Mouse (Mus musculus) stomach, postnatal 0 days (tissue): ENCODE results near the gene Scnn1b. TPM values are rescaled to one million over a fixed set of nuclear protein-coding genes. Genes with fewer than 3 reads are reported as not detected.

Experiments used
- ATAC-seq: fragments of 200-750 bp; cut with Nextera tagmentation; 2 replicates; pipeline ENCODE4 v1.8.0; 2017; ENCODE audit not compliant: low FRiP score, low TSS enrichment
- DNase-seq: peaks from one replicate; pipeline ENCODE4 v3.0.0-alpha.2; 2016; ENCODE audit warnings: low spot score
- H3K27ac ChIP-seq: fragments of 300-500 bp; sonication (generic); replicated peaks from 2 replicates; pipeline ENCODE4 v1.5.1; 2014; ENCODE audit warnings: mild to moderate bottlenecking, control low read depth
- H3K27me3 ChIP-seq: fragments of 300-500 bp; sonication (generic); 2 replicates; pipeline ENCODE4 v1.6.1; 2014; ENCODE audit warnings: low read length; ENCODE audit not compliant: control insufficient read depth, insufficient read depth
- H3K36me3 ChIP-seq: fragments of 300-500 bp; sonication (generic); 2 replicates; pipeline ENCODE4 v1.6.1; 2014; ENCODE audit warnings: low read length, mixed read lengths; ENCODE audit not compliant: control insufficient read depth, insufficient read depth
- H3K4me1 ChIP-seq: fragments of 300-500 bp; sonication (generic); replicated peaks from 2 replicates; pipeline ENCODE4 v1.6.1; 2014; ENCODE audit warnings: antibody characterized with exemption; ENCODE audit not compliant: control insufficient read depth, insufficient read depth
- H3K4me2 ChIP-seq: fragments of 300-500 bp; sonication (generic); replicated peaks from 2 replicates; pipeline ENCODE4 v1.6.1; 2014; ENCODE audit warnings: low read depth, mild to moderate bottlenecking, control low read depth, moderate library complexity
- H3K4me3 ChIP-seq: fragments of 300-500 bp; sonication (generic); 2 replicates; pipeline ENCODE4 v1.5.1; 2014; ENCODE audit warnings: low read depth, low read length, control low read depth
- H3K9ac ChIP-seq: fragments of 300-500 bp; sonication (generic); 2 replicates; pipeline ENCODE4 v1.6.1; 2014; ENCODE audit warnings: mild to moderate bottlenecking, low read length, control low read depth, mixed read lengths
- H3K9me3 ChIP-seq: fragments of 300-500 bp; sonication (generic); 2 replicates; pipeline ENCODE4 v1.6.1; 2016; ENCODE audit warnings: low read length; ENCODE audit not compliant: control insufficient read depth
- CTCF ChIP-seq: IDR thresholded peaks from 2 replicates; pipeline ENCODE4 v1.5.1; 2016; ENCODE audit warnings: antibody characterized with exemption, low read depth, mild to moderate bottlenecking, moderate library complexity
- EP300 ChIP-seq: optimal IDR thresholded peaks from 2 replicates; pipeline ENCODE3; 2016; ENCODE audit warnings: antibody characterized with exemption
- WGBS: fragments of 180-500 bp; shearing (Covaris S2); extraction: QIAGEN DNeasy Blood & Tissue Kit; methylation state at CpG from one replicate; pipeline ENCODE4 v1.1.7; 2014; 5-methylcytosine and 5-hydroxymethylcytosine counted together
- polyA plus RNA-seq: library from polyadenylated mRNA; unstranded; fragments of >200 nt; fragmentation: Nextera tagmentation; extraction: Ambion mirVana; gene quantifications from 2 replicates; pipeline ENCODE4 v1.2.1, GENCODE M21; 2015

Gene Scnn1b
- polyA plus RNA-seq, 1 experiment from 2014 or later: 10.1 TPM

GRCm38 (mm10) chr7:121842234-121842633 lies 22.6 kb upstream of the Scnn1b start:
- Histone ChIP-seq H3K9me3 (no peaks in the 10 kb centered on the region), H3K36me3 (no peaks in the 10 kb centered on the region), H3K4me2 (no peak overlapping the region), H3K4me1 (no peaks in the 10 kb centered on the region), H3K27ac (no peak overlapping the region), H3K4me3 (no peak overlapping the region), H3K27me3 (no peaks in the 10 kb centered on the region), H3K9ac (no peak overlapping the region)
- ATAC-seq (no peak), DNase-seq (no peak)
- no peak for TF ChIP-seq CTCF
- no peak for TF ChIP-seq EP300
- WGBS: 60% methylated on average over 6 of the region's 6 CpGs

GRCm38 (mm10) chr7:121845964-121846363 lies 18.9 kb upstream of the Scnn1b start:
- Histone ChIP-seq H3K9ac (no peak overlapping the region), H3K4me1 (no peaks in the 10 kb centered on the region), H3K4me2 (no peak overlapping the region), H3K4me3 (no peak overlapping the region), H3K9me3 (no peaks in the 10 kb centered on the region), H3K36me3 (no peaks in the 10 kb centered on the region), H3K27me3 (no peaks in the 10 kb centered on the region), H3K27ac (no peak overlapping the region)
- DNase-seq: no peak
- 39% methylated on average over 6 of the region's 6 CpGs for WGBS
- TF ChIP-seq CTCF: no peak
- no peak for TF ChIP-seq EP300
- no peak for ATAC-seq

- Histone ChIP-seq H3K27me3 (no peaks in the 10 kb centered on the region), H3K9ac (no peak overlapping the region), H3K27ac (no peak overlapping the region), H3K4me1 (no peaks in the 10 kb centered on the region), H3K4me2 (no peak overlapping the region), H3K36me3 (no peaks in the 10 kb centered on the region), H3K4me3 (no peak overlapping the region), H3K9me3 (no peaks in the 10 kb centered on the region)
- no peak for TF ChIP-seq EP300
- TF ChIP-seq CTCF: no peak
- WGBS: 57% methylated on average over 8 of the region's 9 CpGs
- peak; percentile 53 for ATAC-seq
- no peak for DNase-seq
Measured at GRCm38 (mm10) chr7:121848537-121849168, 16.2 kb upstream of the Scnn1b start.

- Histone ChIP-seq H3K9ac (no peak overlapping the region), H3K36me3 (no peaks in the 10 kb centered on the region), H3K4me2 (no peak overlapping the region), H3K4me3 (no peak overlapping the region), H3K27ac (no peak overlapping the region), H3K4me1 (no peaks in the 10 kb centered on the region), H3K27me3 (no peaks in the 10 kb centered on the region), H3K9me3 (no peaks in the 10 kb centered on the region)
- no peak for DNase-seq
- WGBS: 67% methylated on average over 11 of the region's 11 CpGs
- TF ChIP-seq EP300 (no peak), CTCF (peak; percentile 23; the same call in 1 of the 2 replicates)
- ATAC-seq: peak; percentile 42; the same call in 1 of the 2 replicates
Measured at GRCm38 (mm10) chr7:121857177-121857884, 7.5 kb upstream of the Scnn1b start.

GRCm38 (mm10) chr7:121858939-121859338 lies 5.9 kb upstream of the Scnn1b start:
- WGBS: 81% methylated on average over 8 of the region's 8 CpGs
- Histone ChIP-seq H3K36me3 (no peaks in the 10 kb centered on the region), H3K9me3 (no peaks in the 10 kb centered on the region), H3K4me1 (no peaks in the 10 kb centered on the region), H3K27me3 (no peaks in the 10 kb centered on the region), H3K4me3 (no peak overlapping the region), H3K9ac (no peak overlapping the region), H3K4me2 (no peak overlapping the region), H3K27ac (no peak overlapping the region)
- TF ChIP-seq CTCF (peak; percentile 20; the same call in 1 of the 2 replicates), EP300 (no peak)
- DNase-seq (no peak), ATAC-seq (no peak)

GRCm38 (mm10) chr7:121871631-121872030 lies 6.8 kb downstream of the Scnn1b start:
- Histone ChIP-seq H3K4me3 (no peak overlapping the region), H3K27me3 (no peaks in the 10 kb centered on the region), H3K9ac (no peak overlapping the region), H3K4me1 (no peaks in the 10 kb centered on the region), H3K27ac (no peak overlapping the region), H3K36me3 (no peaks in the 10 kb centered on the region), H3K4me2 (no peak overlapping the region), H3K9me3 (no peaks in the 10 kb centered on the region)
- 59% methylated on average over 2 of the region's 3 CpGs for WGBS
- no peak for TF ChIP-seq CTCF
- no peak for TF ChIP-seq EP300
- ATAC-seq (no peak), DNase-seq (no peak)
